Comparison of ENCODE assay signal across 9 mouse cellular contexts in genomic region chr13:96670019-96670405, GRCm38 (mm10). TPM values are rescaled to one million over a fixed set of nuclear protein-coding genes. Genes with fewer than 3 reads are reported as not detected.
DNase-seq lines count a peak whose midpoint lies in the region; ATAC-seq and TF ChIP-seq lines count a peak whose summit lies in the region.
"Had no signal": no experiment of that assay in that cellular context is flagged by ENCODE, and none has a peak within 500 bp of the region (broad histone marks: within the 10 kb centered on the region; RNA-seq: fewer than 3 reads in every experiment).

No protein-coding gene starts in this region.

- ATAC-seq in heart, embryonic 13.5 days (ENCODE audit: extremely low read depth, insufficient number of reproducible peaks, low FRiP score, low TSS enrichment): no peak
- no peak for ATAC-seq in forebrain, embryonic 11.5 days (replicated peaks; ENCODE audit: low FRiP score)
- no peak for ATAC-seq in liver, embryonic 14.5 days (ENCODE audit: insufficient read depth)
- no peak for ATAC-seq in frontal cortex, adult (ENCODE audit: low TSS enrichment)

- H3K36me3 ChIP-seq in heart, embryonic 13.5 days: peaks cover 18% of the 10 kb centered on the region
- H3K36me3 ChIP-seq in forebrain, embryonic 11.5 days (ENCODE audit: control insufficient read depth, insufficient read depth, low read length): peaks cover 8% of the 10 kb centered on the region; the same call in 1 of the 2 replicates
- peaks cover 20% of the 10 kb centered on the region for H3K36me3 ChIP-seq in liver, embryonic 14.5 days (replicated peaks; ENCODE audit: control insufficient read depth, insufficient read depth, low read depth)

- DNase-seq in heart, adult 11 months: no peak
- peak; percentile 47 for DNase-seq in CD4-positive helper T cell, adult 2 months (ENCODE audit: low read depth, low spot score)
- no peak for DNase-seq in forebrain, embryonic 11.5 days (ENCODE audit: low spot score)
- DNase-seq in liver, embryonic 14.5 days (ENCODE audit: low read depth in 3 of 3, low spot score in 3 of 3): no peak
- no peak for DNase-seq in B cell, adult 2 months
- DNase-seq in spleen, postnatal 14 days (ENCODE audit: low spot score in 2 of 2): no peak

- peak overlapping the region; percentile 73 for H3K4me2 ChIP-seq in heart, embryonic 13.5 days
- H3K4me2 ChIP-seq in forebrain, embryonic 11.5 days (ENCODE audit: low read depth, low read length, severe bottlenecking): peak overlapping the region; percentile 77
- peak overlapping the region; percentile 82 for H3K4me2 ChIP-seq in liver, embryonic 14.5 days (ENCODE audit: low read depth)

- TF ChIP-seq EP300 in liver, embryonic 14.5 days (IDR thresholded peaks at IDR 0.05; ENCODE audit: low read depth): no peak

- WGBS in heart, embryonic 13.5 days: 4% methylated on average over 13 of the region's 13 CpGs
- 5% methylated on average over 13 of the region's 13 CpGs for WGBS in forebrain, embryonic 11.5 days
- WGBS in liver, embryonic 14.5 days (ENCODE audit: insufficient replicate concordance): 2% methylated on average over 13 of the region's 13 CpGs

- peak overlapping the region; percentile 94 for H3K27ac ChIP-seq in heart, embryonic 13.5 days (replicated peaks)
- peak overlapping the region; percentile 89 for H3K27ac ChIP-seq in forebrain, embryonic 11.5 days (ENCODE audit: low read depth, low read length)
- H3K27ac ChIP-seq in liver, embryonic 14.5 days: peak overlapping the region; percentile 63

- TF ChIP-seq CTCF in liver, embryonic 14.5 days (IDR thresholded peaks at IDR 0.05; ENCODE audit: low read depth): no peak

- no peaks in the 10 kb centered on the region for H3K27me3 ChIP-seq in heart, embryonic 13.5 days (replicated peaks)
- no peaks in the 10 kb centered on the region for H3K27me3 ChIP-seq in forebrain, embryonic 11.5 days (ENCODE audit: control insufficient read depth, insufficient read depth, low read length)
- no peaks in the 10 kb centered on the region for H3K27me3 ChIP-seq in liver, embryonic 14.5 days (ENCODE audit: control insufficient read depth, insufficient read depth, low read length)
- H3K27me3 ChIP-seq: Patski had no signal

- H3K4me3 ChIP-seq in heart, embryonic 13.5 days: peak overlapping the region; percentile 97
- H3K4me3 ChIP-seq in forebrain, embryonic 11.5 days (ENCODE audit: low read depth, low read length): peak overlapping the region; percentile 95
- H3K4me3 ChIP-seq in liver, embryonic 14.5 days (ENCODE audit: insufficient read depth in 1 of 2, low read depth in 2 of 2, low read length in 2 of 2): peak overlapping the region; percentile 76 to 77

- H3K9me3 ChIP-seq in heart, embryonic 13.5 days: no peaks in the 10 kb centered on the region
- H3K9me3 ChIP-seq in forebrain, embryonic 11.5 days (ENCODE audit: control insufficient read depth, low read length): no peaks in the 10 kb centered on the region
- H3K9me3 ChIP-seq in liver, embryonic 14.5 days (ENCODE audit: control insufficient read depth, low read length): no peaks in the 10 kb centered on the region

- H3K9ac ChIP-seq in heart, embryonic 13.5 days: peak overlapping the region; percentile 98
- H3K9ac ChIP-seq in forebrain, embryonic 11.5 days (ENCODE audit: low read length): peak overlapping the region; percentile 96
- H3K9ac ChIP-seq in liver, embryonic 14.5 days (replicated peaks): peak overlapping the region; percentile 81

- H3K4me1 ChIP-seq in heart, embryonic 13.5 days: peaks cover 38% of the 10 kb centered on the region
- peaks cover 17% of the 10 kb centered on the region; the same call in 1 of the 2 replicates for H3K4me1 ChIP-seq in forebrain, embryonic 11.5 days (replicated peaks; ENCODE audit: control insufficient read depth, insufficient read depth, low read length)
- H3K4me1 ChIP-seq in liver, embryonic 14.5 days (replicated peaks; ENCODE audit: control insufficient read depth in 2 of 2, insufficient read depth in 2 of 2, low read length in 1 of 2): peaks cover 13 to 24% of the 10 kb centered on the region in 2 experiments

RNA-seq across cellular contexts. Expression of gene Hmgcr, which starts 0.7 kb away (rescaled TPM):
- 30.4 and 33.6 TPM in 2 replicates for polyA plus RNA-seq in heart, embryonic 13.5 days (2015; fragmentation: Nextera tagmentation; extraction: Ambion mirVana)
- polyA plus RNA-seq in forebrain, embryonic 11.5 days (2014; fragmentation: Nextera tagmentation; extraction: Ambion mirVana): 189 and 190 TPM in 2 replicates
- 26.7 and 36.8 TPM in 2 replicates for polyA plus RNA-seq in liver, embryonic 14.5 days (2012; rRNA removed)
- polyA plus RNA-seq in liver, embryonic 14.5 days (2014; fragmentation: Nextera tagmentation; extraction: Ambion mirVana): 80.0 and 85.9 TPM in 2 replicates
